Mouse (Mus musculus) MEL-GATA-1-ER (cell line): ENCODE measurements around the gene Zbtb5.
A peak's percentile ranks its signal among the peaks of the same experiment; 100 is the strongest.
"Not testable (repeated sequence)": the region's sequence is repeated elsewhere in the genome, so short reads cannot be mapped to it uniquely, and the experiment has no call there.

ENCODE experiments used
- DNase-seq: peaks from one replicate; pipeline ENCODE4 v3.0.0-alpha.2; 2012; ENCODE audit warnings: low read depth; ENCODE audit errors: extremely low read depth

Gene Zbtb5

DNA sequence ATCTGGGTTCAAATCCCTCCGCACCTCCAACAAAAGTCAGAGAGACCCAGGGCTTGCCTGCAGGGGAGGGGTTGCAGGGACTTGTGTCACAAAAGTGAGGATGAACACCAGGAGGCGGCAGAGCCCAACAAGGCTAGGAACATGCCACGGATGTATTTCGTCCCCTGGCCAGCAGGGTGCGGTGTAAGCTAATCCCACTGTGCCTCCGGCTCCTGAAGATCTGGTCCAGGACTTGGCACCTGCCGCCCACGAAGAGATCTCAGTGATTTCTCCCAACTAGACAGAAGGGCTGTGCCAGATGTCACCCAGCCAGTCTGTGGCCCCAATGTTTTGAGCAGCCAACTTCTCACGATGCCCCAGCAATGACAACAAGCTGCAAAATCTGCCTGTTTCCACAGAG is 38.8 kb downstream of the Zbtb5 start:
- peak; percentile 77 for DNase-seq

DNA sequence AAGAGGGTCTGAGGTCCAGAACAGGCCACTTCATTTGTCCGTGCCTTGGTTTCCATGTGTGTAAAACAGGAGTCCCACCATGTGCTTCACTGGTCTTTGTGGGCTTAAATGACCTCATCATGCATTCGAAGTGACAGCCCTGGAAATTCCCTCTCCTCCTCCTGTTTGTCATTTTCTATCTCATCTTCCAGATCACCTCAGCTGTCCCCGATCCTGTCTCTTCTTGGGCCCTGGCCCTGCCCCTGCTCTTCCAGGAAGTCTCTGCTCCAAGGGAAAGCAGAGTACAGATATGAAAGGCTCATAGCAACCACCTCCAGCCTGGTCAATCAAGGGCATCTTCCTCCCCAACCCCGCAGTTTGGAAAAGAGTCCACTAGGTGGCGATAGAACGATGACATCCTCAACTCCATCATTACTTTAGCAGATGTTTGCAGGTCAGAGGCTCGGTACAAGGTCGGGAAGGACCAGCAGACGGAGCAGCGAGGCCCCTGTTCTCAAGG is 41.6 kb downstream of the Zbtb5 start:
- peak; percentile 51 for DNase-seq

DNA sequence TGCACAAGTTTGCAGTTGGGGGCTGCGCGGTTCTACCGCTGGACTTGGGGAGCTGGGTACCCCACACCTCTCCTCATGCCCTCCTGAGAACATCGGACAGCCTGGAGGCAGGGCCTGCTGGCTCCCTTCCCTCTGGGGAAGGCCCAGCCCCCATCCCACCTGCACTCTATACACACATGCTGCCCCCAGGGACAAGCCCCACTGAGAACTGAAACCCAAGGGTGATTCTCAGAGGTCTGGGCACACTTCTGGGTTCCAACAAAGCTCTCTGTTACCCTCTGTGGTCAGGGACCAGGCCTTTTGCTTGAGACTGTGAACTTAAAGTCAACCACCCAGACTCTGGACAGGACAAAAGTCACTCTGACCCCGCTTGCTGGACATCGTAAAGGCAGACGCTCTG is 42.2 kb downstream of the Zbtb5 start:
- DNase-seq, result no peak

DNA sequence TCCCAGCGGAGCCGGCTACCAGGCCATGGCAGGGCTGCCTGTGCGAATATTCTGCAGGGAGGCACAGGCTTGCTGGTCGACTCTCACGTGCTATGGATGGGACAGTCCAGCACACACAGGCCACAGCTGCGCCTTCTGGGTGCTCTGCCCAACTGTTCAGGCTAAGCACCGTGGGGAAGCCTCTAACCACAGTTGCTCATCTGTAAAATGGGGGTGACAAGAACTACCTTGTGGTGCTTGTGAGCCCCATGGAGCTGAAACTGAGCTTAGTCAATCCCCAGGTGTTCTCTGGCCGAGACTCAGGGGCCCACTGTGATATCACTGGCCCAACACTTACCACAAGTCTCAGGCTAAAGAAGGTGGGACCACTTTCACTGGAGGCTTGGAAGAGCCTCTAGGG is 44.8 kb downstream of the Zbtb5 start:
- no peak for DNase-seq

DNA sequence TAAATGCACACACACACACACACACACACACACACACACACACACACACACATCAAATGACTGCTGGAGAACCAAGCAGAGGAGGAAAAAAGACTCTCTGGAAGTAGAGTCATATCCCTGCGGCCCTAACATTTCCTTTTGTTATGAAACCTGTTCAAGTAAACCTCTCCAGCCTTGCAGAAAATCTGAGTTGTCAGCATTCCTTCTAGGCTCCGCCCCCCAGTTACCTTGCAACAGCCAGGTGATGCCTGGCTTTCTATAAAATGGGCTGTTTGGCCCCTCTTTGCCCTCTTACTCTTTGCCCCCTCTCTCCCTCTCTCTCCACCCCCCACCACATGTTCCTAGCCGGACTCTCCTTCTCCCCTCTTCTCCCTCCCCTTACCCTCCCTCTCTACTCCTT is 46.5 kb downstream of the Zbtb5 start:
- no peak for DNase-seq

DNA sequence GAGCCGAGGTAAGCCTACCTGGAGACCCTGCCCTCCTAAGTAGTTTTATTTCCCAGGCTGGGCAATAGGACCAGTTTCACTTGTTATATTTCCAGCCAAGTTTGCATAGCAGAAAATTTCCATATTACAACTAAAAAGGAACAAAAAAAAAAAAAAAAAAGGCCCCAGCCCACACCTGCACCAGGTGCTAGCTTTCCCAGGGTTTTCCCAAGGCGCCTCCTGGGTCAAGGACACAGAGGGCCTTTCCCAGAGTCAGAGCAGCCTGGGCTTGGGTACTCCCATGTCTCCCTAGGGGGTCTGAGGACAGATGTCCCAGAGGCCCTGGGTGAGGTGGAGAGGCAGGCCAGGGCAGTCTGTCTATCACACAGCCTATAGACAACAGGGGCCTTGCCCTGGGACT is 47.0 kb downstream of the Zbtb5 start:
- DNase-seq, result no peak

DNA sequence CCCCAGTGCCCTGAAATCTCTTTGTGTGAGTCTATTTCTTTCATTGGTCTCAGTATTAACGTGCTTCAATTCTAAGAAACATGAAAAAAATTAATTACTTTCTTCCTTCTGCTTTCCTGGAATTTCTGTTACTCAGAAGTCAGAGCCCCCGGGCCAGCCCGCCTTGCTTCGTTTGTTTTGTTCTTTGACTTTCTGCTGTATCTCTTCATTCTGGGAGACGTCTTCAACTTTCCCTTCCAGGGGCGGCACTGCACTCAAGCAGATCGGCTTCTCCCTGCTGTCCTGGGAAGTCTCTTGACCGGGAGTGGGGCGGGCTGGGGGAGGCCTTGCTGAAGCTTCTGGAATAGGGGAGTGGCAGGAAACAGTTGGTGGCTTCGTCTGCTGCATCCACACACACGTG is 49.1 kb downstream of the Zbtb5 start:
- peak; percentile 42 for DNase-seq

DNA sequence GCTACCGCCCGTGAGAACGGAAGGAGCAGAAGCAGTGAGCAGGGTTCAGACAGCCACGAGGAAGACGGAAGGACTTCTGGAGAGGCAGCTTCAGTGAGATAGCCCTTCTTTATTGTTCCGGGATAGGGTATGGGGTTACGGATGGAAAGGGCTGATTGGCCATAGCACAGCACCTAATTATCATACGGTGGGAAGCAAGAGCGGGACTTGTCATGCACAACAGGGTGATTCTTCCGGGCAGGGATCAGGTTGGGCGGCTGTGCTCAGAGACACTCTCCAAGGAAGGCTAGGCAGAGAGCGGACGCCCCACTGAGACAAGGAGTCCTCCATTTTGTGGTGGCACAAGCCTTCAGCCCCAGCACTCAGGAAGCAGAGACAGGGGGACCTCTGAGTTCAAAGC is 53.0 kb downstream of the Zbtb5 start:
- DNase-seq, result no peak

DNA sequence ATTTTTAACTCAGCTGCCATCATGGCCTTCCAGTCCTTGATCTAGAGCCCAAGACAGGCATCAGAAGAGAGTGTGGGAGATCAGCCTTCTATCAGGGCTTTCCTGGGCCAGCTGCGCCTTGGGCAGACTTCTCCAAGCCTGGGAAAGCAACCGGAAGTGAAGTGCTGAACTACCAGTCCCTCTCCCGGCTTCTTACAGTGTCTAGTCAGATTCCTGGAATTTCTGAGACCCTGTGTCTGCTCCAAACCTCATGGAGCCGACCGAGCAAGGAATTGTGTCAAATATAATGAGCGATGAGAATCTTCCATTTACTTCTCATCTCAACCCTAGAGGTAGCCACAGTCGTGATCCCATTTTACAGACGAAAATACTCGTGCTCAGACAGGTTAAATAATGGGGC is 53.4 kb downstream of the Zbtb5 start:
- DNase-seq, result no peak

DNA sequence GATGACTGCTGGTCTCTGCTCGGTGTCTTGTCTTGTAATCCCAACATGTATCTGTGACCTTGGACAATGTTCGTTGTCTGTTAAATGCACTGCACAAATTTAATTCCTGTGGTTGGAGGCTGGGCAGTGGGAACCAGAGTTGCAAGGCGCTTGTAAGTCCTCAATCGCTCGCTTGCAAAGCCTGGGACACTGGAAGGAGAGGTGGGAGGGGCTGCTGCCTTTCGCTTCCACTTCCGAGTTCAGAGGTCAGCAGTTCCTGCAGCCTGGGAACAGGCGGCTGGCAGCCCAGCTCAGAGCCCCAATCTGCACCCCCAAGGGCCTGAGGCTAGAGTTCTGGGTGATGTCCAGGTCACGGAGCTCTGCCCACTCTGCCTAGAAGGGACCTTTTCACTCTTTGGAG is 59.2 kb downstream of the Zbtb5 start:
- no peak for DNase-seq

DNA sequence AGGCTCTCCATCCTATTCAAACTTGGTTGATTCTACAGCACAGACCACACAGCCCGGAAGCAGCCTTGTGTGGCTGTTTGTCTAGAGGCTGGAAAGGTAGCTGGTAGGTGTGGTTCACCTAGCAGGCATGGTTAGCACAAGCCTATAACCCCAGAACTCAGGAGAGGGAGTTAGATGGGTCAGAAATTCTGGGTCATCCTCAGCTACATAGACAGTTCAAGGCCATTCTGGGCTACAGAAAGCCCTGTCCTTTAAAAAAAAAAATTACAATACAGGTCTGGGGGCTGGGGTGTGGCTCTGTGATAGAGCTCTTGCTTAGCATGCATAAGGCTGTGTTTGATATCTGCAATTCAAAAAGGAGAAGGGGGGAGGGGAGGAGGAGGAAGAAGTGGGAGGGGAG is 63.9 kb downstream of the Zbtb5 start:
- no peak for DNase-seq

DNA sequence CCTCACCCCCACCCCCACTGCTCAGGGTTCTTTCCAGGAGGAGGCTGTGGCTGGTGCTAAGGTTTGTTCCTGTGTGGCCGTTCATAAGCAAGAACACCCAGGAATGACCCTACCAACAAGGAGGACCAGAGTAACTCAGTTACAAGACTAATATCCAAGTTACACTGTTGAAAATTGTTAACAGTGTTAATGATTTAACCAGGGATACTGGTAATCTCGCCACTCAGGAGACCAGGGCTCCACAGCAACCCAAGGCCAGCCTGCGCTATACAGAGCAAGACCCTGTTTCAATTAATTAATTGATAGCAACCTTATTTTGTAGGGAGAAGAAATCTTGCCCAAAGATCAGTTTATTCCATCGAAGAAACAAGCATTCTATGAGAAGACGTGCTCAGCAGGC is 64.7 kb downstream of the Zbtb5 start:
- DNase-seq, result no peak

DNA sequence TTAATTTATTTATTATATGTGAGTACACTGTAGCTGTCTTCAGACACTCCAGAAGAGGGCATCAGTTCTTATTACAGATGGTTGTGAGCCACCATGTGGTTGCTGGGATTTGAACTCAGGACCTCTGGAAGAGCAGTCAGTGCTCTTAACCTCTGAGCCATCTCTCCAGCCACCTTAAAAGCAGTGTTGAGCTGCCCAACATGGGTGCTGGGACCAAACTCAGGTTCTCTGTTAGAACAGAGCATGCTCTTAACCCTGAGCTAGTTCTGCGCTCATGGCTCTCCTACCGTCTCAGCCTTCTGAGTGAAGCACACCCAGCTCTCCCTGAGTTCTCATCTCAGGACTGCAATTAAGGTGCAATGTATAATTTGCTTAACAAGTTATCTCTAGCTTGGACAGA is 66.1 kb downstream of the Zbtb5 start:
- DNase-seq, result not testable (repeated sequence)

DNA sequence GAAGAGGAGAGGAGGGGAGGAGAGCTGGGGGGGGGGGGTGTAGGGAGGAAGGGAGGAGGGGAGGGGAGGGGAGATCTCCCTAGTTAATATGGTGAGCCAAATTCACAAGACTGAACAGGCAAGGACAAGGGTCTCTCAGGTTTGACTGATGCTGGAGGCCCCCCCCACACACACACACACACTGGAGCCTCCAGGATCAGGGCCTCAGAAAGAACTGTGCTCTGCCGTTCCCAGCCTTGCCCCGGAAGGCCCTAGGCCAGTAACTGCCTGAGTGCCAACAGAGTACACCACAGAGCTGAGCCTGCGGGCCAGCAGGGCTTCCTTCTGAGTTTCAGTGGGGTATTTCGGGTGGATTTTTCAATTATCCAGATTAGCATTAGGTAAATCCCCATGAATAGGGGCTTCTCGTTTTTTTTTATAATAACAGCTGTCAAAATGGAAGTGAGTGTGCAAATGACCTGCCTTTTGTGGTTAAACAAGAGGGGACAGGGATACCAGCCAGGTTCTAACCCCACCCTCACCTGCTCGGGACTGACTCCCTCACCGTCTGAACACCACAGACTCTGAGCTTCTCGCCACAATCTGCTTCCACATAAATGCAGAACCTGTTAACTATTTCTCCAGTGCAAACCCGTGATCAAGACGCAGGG is 67.7 kb downstream of the Zbtb5 start:
- DNase-seq, result no peak

DNA sequence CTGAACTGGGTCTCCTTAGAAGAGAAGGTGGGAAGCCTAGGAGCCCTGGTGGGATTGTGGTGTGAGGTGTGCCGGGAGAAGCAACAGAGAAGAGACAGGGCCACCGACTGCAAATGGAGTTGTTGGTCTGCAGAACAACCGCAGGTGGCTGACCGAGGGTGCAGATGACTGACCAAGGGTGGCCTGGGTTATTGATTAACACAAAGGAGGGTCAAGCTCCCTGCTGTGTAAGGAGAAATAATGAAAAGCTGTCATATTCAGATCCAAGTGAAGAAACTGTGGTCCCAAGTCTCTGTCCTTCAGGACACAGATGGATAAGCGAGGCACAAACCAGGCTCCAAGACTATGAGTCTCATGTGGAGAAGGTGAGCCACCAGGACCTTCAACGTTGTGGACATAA is 68.7 kb downstream of the Zbtb5 start:
- DNase-seq, result no peak

DNA sequence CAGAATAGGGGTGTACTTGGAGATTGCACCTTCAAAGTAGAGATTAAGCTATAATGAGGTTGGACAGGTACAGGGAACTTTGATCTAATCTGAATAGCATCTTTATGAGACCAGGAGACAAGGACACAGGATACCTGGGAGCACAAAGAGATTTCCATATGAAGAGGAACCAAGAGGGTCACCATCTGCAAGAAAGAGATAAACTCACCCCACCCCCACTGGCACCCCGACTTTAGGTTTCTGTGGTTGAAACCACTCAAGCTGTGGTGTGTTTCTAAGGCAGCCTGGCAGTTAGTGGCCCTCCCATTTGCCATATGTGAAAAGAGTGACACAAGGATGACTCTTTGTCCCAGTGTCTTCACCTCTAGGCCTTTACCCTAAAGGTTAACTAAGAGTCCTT is 70.0 kb downstream of the Zbtb5 start:
- DNase-seq, result peak; percentile 80
